In genomic region chr11:22891876-22892275, GRCm38 (mm10) we compare ENCODE assay signal across 14 mouse cellular contexts. TPM values are rescaled to one million over a fixed set of nuclear protein-coding genes. Genes with fewer than 3 reads are reported as not detected.
DNase-seq lines count a peak whose midpoint lies in the region; ATAC-seq and TF ChIP-seq lines count a peak whose summit lies in the region.
"Had no signal": no experiment of that assay in that cellular context is flagged by ENCODE, and none has a peak within 500 bp of the region (broad histone marks: within the 10 kb centered on the region; RNA-seq: fewer than 3 reads in every experiment).

No protein-coding gene starts in this region.

- H3K4me2 ChIP-seq in intestine, embryonic 16.5 days (ENCODE audit: low read depth, low read length) = no peak overlapping the region
- H3K4me2 ChIP-seq: forebrain, embryonic 13.5 days; limb, embryonic 13.5 days; midbrain, embryonic 11.5 days had no signal

- no peaks in the 10 kb centered on the region for H3K9me3 ChIP-seq in intestine, embryonic 16.5 days (ENCODE audit: control insufficient read depth, low read length)
- H3K9me3 ChIP-seq: forebrain, embryonic 13.5 days; limb, embryonic 13.5 days had no signal

- H3K79me2 ChIP-seq in C2C12 (ENCODE audit: control insufficient read depth, insufficient read depth) = no peaks in the 10 kb centered on the region

- no peaks in the 10 kb centered on the region for H3K27me3 ChIP-seq in C2C12 (ENCODE audit: control insufficient read depth, insufficient read depth, insufficient read length)
- no peaks in the 10 kb centered on the region for H3K27me3 ChIP-seq in intestine, embryonic 16.5 days (replicated peaks; ENCODE audit: control insufficient read depth, insufficient read depth, low read length)
- H3K27me3 ChIP-seq: forebrain, embryonic 13.5 days; limb, embryonic 13.5 days; Patski had no signal

- TF ChIP-seq CTCF in C2C12 (IDR thresholded peaks at IDR 0.05; ENCODE audit: control insufficient read depth, insufficient read depth, insufficient read length) = no peak

- no peaks in the 10 kb centered on the region for H3K36me3 ChIP-seq in C2C12 (ENCODE audit: control insufficient read depth, insufficient read depth)
- no peaks in the 10 kb centered on the region for H3K36me3 ChIP-seq in intestine, embryonic 16.5 days (ENCODE audit: control insufficient read depth, insufficient read depth, low read length)
- H3K36me3 ChIP-seq: limb, embryonic 13.5 days had no signal

- H3ac ChIP-seq in C2C12 (ENCODE audit: control insufficient read depth, insufficient read length, low read depth) = no peak overlapping the region

- no peak overlapping the region for H3K9ac ChIP-seq in intestine, embryonic 16.5 days (ENCODE audit: low read depth, low read length)
- H3K9ac ChIP-seq: forebrain, embryonic 13.5 days; limb, embryonic 13.5 days had no signal

- no peak overlapping the region for H3K4me3 ChIP-seq in C2C12 (ENCODE audit: insufficient read depth, poor library complexity, severe bottlenecking)
- H3K4me3 ChIP-seq in intestine, embryonic 16.5 days (ENCODE audit: low read length) = no peak overlapping the region
- H3K4me3 ChIP-seq: forebrain, embryonic 13.5 days; limb, embryonic 13.5 days had no signal

- no peaks in the 10 kb centered on the region for H3K79me3 ChIP-seq in C2C12 (ENCODE audit: low read depth)

- ATAC-seq in intestine, embryonic 16.5 days = peak; percentile 91
- ATAC-seq in megakaryocyte, adult 5-6 weeks (ENCODE audit: poor library complexity, severe bottlenecking) = peak; percentile 95
- ATAC-seq: forebrain, embryonic 13.5 days; Patski had no signal

- WGBS in intestine, embryonic 16.5 days = 77% methylated on average over 7 of the region's 7 CpGs

- H3K4me1 ChIP-seq in intestine, embryonic 16.5 days (ENCODE audit: control insufficient read depth, insufficient read depth, low read length) = no peaks in the 10 kb centered on the region
- H3K4me1 ChIP-seq: forebrain, embryonic 13.5 days; limb, embryonic 13.5 days had no signal

- peak; percentile 34 for DNase-seq in kidney, adult 11 months
- DNase-seq in kidney, postnatal 14 days = no peak
- DNase-seq in layer of hippocampus, adult 9-10 months (ENCODE audit: low spot score) = no peak
- DNase-seq in cerebellum, postnatal 14 days = no peak
- DNase-seq in cerebellum, postnatal 36 days = no peak
- DNase-seq: cerebellum, adult 9-11 months; heart, postnatal 10 days had no signal

- no peak overlapping the region for H3K27ac ChIP-seq in intestine, embryonic 16.5 days (ENCODE audit: low read length)
- H3K27ac ChIP-seq: forebrain, embryonic 13.5 days; limb, embryonic 13.5 days had no signal

TF ChIP-seq in C2C12, 6 proteins besides CTCF, POLR2A, EP300 and RAD21:
- no peak for TF ChIP-seq MAX (IDR thresholded peaks at IDR 0.05)
- TF ChIP-seq USF1 (IDR thresholded peaks at IDR 0.05; ENCODE audit: low read depth) = no peak
- no peak for TF ChIP-seq FOSL1 (IDR thresholded peaks at IDR 0.05; ENCODE audit: insufficient read depth, low read length, poor library complexity, severe bottlenecking)
- peak; percentile 32 for TF ChIP-seq CEBPB (IDR thresholded peaks at IDR 0.05; ENCODE audit: low read depth)
- TF ChIP-seq MYOD1 (IDR thresholded peaks at IDR 0.05; ENCODE audit: control insufficient read depth, insufficient read length, low read depth) = peak; percentile 17
- no peak for TF ChIP-seq MYOG (IDR thresholded peaks at IDR 0.05; ENCODE audit: control insufficient read depth, extremely low read depth, insufficient read length)

RNA-seq across cellular contexts. Expression of gene B3gnt2, which starts 31.1 kb away (rescaled TPM):
- 10.8 TPM for polyA plus RNA-seq in C2C12 (2012; fragmentation: generic; extraction: Trizol)
- polyA plus RNA-seq in intestine, embryonic 16.5 days (2015; fragmentation: Nextera tagmentation; extraction: Ambion mirVana) = 11.8 and 11.9 TPM in 2 replicates
- total RNA-seq in megakaryocyte, adult 5-6 weeks (2015) = 8.3 and 13.0 TPM in 2 replicates
- 20.8 and 28.9 TPM in 2 replicates for total RNA-seq in megakaryocyte, adult 5-6 weeks (2017)
